Mouse (Mus musculus) right cerebral cortex, adult 18-20 months (tissue): Measurements from ENCODE around the gene Tagln2.

ENCODE experiments used
- DNase-seq: peaks from one replicate; pipeline ENCODE4 v3.0.0; 2022; ENCODE audit warnings: mixed read lengths

The Tagln2 gene

GRCm38 (mm10) chr1:172499765-172500441 lies at the start of gene Tagln2:
Tagln2 (plus strand) TSS chr1:172500047.
- no peak for DNase-seq

GRCm38 (mm10) chr1:172450226-172450625 lies 49.6 kb upstream of the Tagln2 start:
- DNase-seq: no peak

DNA sequence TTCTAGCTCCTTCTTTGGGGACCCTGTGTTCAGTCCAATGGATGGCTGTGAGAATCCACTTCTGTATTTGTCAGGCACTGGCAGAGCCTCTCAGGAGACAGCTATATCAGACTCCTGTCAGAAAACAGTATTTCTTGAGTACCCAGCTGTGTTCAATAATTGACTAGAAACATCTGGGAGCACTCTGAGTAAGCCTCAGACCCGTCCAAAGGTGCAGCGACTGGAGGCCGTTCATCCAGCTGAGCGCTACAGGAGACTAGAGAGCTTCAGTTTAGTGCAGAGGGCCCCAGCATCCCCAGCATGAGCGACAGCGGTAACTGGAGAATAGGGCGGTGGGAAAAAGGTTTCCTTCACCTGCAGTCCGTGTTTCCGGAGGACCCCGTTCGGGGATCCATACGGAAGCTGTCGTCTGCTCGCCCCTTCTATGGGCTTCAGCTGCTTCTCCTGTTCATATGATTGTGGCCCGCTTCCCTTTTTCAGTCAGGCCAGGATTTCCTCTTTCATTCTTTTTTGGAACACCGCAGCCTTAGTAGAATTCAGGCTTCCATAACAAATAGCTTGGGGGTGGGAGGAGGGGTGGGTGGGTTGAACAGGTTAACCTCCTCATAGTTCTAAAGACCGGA lies 48.9 kb upstream of the Tagln2 start:
- DNase-seq: no peak

- DNase-seq: no peak
These were observed 46.9 kb upstream of the Tagln2 start for GRCm38 (mm10) chr1:172452911-172453310.

DNA sequence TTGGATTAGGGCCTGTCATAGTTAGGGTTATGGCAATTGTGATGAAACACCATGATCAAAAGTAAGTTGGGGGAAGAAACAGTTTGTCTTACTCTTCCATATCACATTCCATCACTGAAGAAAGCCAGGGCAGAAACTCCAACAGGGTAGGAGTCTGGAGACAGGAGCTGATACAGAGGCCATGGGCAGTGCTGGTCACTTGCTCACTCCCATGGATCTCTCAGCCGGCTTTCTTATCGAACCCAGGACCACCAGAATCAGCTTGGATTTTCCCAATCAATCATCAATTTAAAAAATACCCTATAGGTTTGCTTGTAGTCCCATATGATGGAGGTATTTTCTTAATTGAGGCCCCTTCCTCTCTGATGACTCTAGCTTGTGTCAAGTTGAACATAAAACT lies 46.0 kb upstream of the Tagln2 start:
- no peak for DNase-seq

GRCm38 (mm10) chr1:172455416-172455815 lies 44.4 kb upstream of the Tagln2 start:
- DNase-seq: no peak

DNA sequence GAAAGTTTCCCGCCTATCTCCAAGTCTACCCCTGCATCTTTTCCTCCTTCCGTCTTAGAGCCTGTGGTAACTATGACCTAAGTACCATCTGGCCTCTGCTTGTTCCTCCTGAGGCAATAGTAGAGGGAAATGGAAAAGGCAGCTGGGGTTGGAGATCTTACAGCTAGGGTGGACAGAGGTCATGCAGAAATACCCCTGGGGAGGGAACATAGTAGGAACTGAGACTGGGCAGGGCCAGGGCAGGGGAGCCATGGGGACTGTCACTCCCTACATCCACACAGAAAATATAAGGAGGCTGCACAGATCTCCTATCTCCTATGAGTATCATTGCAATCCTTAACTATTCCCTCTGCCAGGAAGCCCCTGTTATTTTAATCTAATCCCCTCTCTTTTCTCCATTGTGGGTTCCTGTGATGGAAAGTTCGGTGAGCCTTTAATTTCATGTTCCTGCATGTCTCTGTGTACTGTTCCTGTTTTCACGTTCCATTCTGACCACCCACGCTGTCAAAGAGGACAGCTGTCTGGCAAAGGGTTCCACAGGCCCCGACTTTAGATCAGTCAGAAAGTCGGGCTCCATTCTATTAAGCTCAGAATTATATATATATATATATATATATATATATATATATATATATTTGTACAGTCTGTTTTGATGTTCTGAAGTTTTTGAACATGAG lies 43.7 kb upstream of the Tagln2 start:
- no peak for DNase-seq

DNA sequence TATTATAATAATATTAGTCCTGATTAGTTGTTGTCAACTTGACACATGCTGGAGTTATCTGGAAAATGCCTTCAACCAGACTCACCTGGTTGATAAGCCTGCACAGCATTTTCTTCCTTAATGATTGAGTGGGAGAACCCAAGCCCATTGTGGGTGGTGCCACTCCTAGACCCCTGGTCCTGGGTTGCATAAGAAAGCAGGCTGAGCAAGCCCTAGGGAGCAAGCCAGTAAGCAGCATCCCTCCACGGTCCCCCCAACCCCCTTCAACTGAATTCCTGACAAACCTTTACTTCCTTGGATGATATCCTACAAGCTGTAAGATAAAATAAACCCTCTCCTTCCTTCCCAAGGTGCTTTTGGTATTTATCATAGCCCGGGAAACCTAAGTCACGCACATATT lies 42.7 kb upstream of the Tagln2 start:
- DNase-seq: no peak

DNA sequence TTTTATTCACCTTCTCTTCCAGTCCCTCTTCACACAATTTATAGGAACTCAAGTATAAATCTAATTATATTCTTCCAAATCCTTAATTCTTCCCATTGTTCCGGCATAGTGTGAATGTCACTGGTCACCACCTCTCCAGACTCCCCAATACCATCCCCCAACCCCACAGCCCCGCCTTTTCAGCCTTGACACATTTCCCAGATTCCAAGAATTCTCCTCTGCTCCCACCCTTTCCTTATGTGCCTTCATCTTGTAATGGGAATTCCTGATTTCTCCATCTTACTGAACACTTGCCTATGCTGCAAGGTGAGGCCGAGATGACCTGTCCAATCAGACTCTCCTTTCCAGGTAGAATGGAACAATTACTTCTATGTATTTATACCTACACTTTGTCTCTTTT lies 41.8 kb upstream of the Tagln2 start:
- no peak for DNase-seq

- DNase-seq: no peak
These were observed 38.2 kb upstream of the Tagln2 start for GRCm38 (mm10) chr1:172461602-172462001.

DNA sequence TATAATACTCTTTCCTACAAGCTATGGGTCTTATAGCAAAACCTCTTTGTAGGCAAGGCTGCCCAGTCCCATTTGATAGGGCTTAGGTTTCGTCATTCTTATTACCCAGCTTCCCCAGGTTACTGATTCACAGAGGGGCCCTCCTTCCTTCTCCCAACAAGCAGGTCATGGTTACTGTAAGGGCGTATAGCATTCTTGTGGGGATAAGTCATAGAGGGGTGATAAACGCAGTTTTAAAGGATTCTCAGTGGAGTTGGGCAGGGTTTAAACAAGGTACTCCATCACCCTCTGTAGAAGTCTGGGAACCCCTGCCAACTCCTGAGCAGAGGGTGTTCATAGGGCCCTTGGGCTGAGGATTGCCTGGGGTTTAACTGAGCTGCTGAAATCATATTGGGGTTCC lies 37.3 kb upstream of the Tagln2 start:
- no peak for DNase-seq

- DNase-seq: no peak
These were observed 36.2 kb upstream of the Tagln2 start for GRCm38 (mm10) chr1:172463387-172464333.

GRCm38 (mm10) chr1:172468301-172468877 lies 31.5 kb upstream of the Tagln2 start:
- no peak for DNase-seq

DNA sequence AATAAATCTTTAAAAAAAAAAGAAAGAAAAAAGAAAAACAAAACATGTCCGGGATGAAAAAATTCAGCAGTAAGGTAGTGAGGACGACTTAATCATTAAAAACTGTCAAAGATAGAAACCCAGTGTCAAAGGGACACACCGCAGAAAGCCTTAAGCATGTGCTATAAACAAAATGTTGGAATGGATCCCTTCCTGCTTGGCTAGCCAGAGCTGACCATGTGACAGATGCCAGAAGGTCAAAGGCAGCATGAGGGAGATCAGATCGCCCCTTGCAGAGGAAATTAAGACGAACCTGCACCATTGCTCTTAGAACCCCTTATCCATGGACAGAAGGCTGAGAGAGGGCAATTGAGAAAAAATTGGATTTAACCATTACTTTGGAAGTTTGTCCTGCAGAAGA lies 30.5 kb upstream of the Tagln2 start:
- DNase-seq: no peak

DNA sequence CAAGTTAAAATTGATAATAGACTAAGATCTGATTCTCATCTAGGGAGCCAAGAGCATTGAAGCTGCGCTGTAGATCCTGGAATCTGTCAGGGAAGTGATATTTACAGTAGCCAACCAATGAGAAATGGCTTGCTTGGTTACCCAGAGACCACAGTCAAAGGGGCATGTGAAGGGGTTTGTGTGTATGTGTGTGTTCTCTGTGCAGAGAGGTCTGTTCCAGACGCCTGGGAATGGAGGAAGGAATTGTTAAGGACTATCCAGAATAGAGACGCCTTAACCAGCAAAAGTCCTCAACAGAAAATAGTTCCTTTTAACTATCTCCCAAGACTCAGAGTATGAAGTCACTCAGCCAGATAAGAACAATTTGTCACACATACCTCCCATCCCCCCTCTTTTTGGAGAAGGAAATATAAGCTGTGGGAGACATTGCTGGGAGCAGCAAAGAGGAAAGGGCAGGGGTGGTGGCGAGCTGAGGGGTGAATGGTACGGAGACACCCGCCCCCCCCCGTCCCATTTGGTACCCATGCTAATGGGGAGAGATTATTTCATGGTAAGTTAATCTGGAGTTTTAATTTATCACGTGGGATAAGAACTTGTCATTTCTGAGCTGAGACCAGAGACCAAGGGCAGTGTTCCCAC lies 29.9 kb upstream of the Tagln2 start:
- DNase-seq: no peak

GRCm38 (mm10) chr1:172472909-172473308 lies 26.9 kb upstream of the Tagln2 start:
- no peak for DNase-seq

- no peak for DNase-seq
These were observed 25.7 kb upstream of the Tagln2 start for GRCm38 (mm10) chr1:172474196-172474595.

- no peak for DNase-seq
These were observed 24.6 kb upstream of the Tagln2 start, which contains the start of gene Slamf9 for GRCm38 (mm10) chr1:172475054-172475741. Slamf9 (plus strand) TSS chr1:172475358.

- no peak for DNase-seq
These were observed 21.8 kb upstream of the Tagln2 start for GRCm38 (mm10) chr1:172478020-172478419.

GRCm38 (mm10) chr1:172480376-172480775 lies 19.5 kb upstream of the Tagln2 start:
- no peak for DNase-seq

DNA sequence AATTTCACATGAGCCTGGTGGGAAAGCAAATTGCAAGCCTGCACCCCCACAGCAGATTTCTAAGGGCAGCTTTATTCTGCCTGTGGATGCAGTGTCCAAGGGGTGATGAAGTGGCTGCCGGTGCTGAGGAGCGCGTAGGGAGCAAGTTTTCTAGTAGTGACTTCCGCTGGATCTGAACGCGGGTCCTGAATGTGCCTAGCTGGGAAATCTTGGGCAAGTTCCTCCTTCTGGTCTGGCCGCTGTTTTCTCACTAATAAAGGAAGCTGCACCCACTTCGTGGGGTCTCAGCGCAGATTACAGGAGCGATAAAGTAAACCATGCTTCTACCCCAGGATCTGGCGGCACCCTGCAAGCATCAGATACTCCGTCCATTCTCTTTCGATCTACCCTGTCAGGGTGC lies 18.7 kb upstream of the Tagln2 start:
- DNase-seq: no peak
